Mouse (Mus musculus) C2C12 (cell line): ENCODE data around the gene Wscd2. TPM values are rescaled to one million over a fixed set of nuclear protein-coding genes. Genes with fewer than 3 reads are reported as not detected.

ENCODE experiments used
- H3K27me3 ChIP-seq: one replicate; pipeline ENCODE4 v1.6.1; 2011; ENCODE audit not compliant: control insufficient read depth, insufficient read depth, insufficient read length
- H3K36me3 ChIP-seq: one replicate; pipeline ENCODE4 v1.6.1; 2011; ENCODE audit not compliant: control insufficient read depth, insufficient read depth
- H3K4me3 ChIP-seq: one replicate; pipeline ENCODE4 v1.5.1; 2011; ENCODE audit warnings: mild to moderate bottlenecking, control low read depth; ENCODE audit not compliant: poor library complexity, insufficient read depth, severe bottlenecking
- H3K79me2 ChIP-seq: one replicate; pipeline ENCODE4 v1.6.1; 2011; ENCODE audit not compliant: control insufficient read depth, insufficient read depth
- H3K79me3 ChIP-seq: one replicate; pipeline ENCODE4 v1.6.1; 2011; ENCODE audit warnings: low read depth, control low read depth
- H3ac ChIP-seq: one replicate; pipeline ENCODE3; 2011; ENCODE audit warnings: low read depth; ENCODE audit not compliant: control insufficient read depth, insufficient read length
- CEBPB ChIP-seq: IDR thresholded peaks from one replicate; pipeline ENCODE4 v1.6.1; 2011; ENCODE audit warnings: low read depth, mild to moderate bottlenecking, control low read depth, moderate library complexity
- CTCF ChIP-seq: IDR thresholded peaks from one replicate; pipeline ENCODE4 v1.5.1; 2011; ENCODE audit not compliant: control insufficient read depth, insufficient read depth, insufficient read length
- FOSL1 ChIP-seq: IDR thresholded peaks from one replicate; pipeline ENCODE4 v1.8.0; 2011; ENCODE audit warnings: mild to moderate bottlenecking, low read length; ENCODE audit not compliant: poor library complexity, insufficient read depth, severe bottlenecking
- MAX ChIP-seq: IDR thresholded peaks from one replicate; pipeline ENCODE4 v1.6.1; 2011; ENCODE audit warnings: mild to moderate bottlenecking, control low read depth
- MYOD1 ChIP-seq: IDR thresholded peaks from one replicate; pipeline ENCODE4 v1.6.1; 2011; ENCODE audit warnings: low read depth; ENCODE audit not compliant: control insufficient read depth, insufficient read length
- MYOG ChIP-seq: IDR thresholded peaks from one replicate; pipeline ENCODE4 v1.6.1; 2011; ENCODE audit not compliant: control insufficient read depth, insufficient read length; ENCODE audit errors: extremely low read depth
- USF1 ChIP-seq: IDR thresholded peaks from one replicate; pipeline ENCODE4 v1.6.1; 2011; ENCODE audit warnings: low read depth, mild to moderate bottlenecking, control low read depth, moderate library complexity
- polyA plus RNA-seq: library from polyadenylated mRNA; unstranded; fragments of >200 nt; fragmentation: generic; extraction: Trizol; gene quantifications from one replicate; pipeline ENCODE4 v1.2.1, GENCODE M21; 2012; ENCODE audit warnings: missing spikeins

Gene Wscd2
- polyA plus RNA-seq, 1 experiment, result not detected

DNA sequence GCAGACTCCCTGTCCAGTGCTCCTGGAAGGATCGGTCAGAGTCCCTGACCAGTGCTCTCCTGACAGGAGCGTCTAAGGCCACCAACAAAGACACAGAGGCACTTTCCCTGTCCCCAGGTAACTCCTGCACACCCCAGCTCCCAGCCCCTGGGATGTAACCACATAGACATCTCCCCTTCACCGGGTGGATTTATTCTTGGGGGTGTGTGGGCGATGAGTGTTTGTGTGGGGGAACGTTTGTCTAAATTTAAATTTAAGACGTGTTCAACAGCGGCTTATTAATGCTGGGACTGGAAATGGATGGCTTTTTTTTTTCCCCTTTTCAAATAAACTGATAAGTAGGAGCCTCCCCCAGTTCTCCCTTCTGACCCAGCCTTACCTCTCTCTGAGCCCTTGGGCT lies 49.7 kb downstream of the Wscd2 start:
- Histone ChIP-seq H3K79me3 (no peaks in the 10 kb centered on the region), H3K27me3 (peaks cover 62% of the 10 kb centered on the region)

DNA sequence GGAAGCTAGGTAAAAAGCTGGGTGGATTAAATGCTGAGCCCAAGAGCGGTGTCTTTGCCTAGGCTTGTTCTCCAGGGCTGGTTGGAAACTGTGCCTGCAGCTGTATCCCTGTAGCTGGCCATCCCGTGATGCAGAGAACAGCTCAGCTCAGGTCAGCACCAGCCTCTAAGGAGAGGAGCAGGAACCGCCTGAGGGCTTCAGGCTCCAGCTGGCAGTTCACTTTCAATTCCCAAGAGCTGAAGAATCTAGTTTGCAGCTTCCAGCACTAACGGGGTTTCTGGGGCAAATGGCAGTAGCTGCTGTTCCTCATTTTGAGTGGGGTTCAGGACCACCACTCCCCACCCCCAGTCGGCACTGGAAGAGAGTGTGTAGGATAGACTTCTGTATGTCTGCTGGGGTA lies 51.1 kb downstream of the Wscd2 start:
- H3K79me2 ChIP-seq, result no peaks in the 10 kb centered on the region
- H3ac ChIP-seq, result no peak overlapping the region
- H3K79me3 ChIP-seq, result no peaks in the 10 kb centered on the region
- H3K27me3 ChIP-seq, result peaks cover 64% of the 10 kb centered on the region
- TF ChIP-seq MYOG, result no peak
- no peak for TF ChIP-seq MAX
- no peak overlapping the region for H3K4me3 ChIP-seq
- H3K36me3 ChIP-seq, result no peaks in the 10 kb centered on the region

More for the DNA sequence above, 49.7 kb downstream of the Wscd2 start:
- H3K79me2 ChIP-seq, result no peaks in the 10 kb centered on the region
- TF ChIP-seq CEBPB, result no peak
- H3ac ChIP-seq, result no peak overlapping the region
- H3K4me3 ChIP-seq, result no peak overlapping the region
- H3K36me3 ChIP-seq, result no peaks in the 10 kb centered on the region

DNA sequence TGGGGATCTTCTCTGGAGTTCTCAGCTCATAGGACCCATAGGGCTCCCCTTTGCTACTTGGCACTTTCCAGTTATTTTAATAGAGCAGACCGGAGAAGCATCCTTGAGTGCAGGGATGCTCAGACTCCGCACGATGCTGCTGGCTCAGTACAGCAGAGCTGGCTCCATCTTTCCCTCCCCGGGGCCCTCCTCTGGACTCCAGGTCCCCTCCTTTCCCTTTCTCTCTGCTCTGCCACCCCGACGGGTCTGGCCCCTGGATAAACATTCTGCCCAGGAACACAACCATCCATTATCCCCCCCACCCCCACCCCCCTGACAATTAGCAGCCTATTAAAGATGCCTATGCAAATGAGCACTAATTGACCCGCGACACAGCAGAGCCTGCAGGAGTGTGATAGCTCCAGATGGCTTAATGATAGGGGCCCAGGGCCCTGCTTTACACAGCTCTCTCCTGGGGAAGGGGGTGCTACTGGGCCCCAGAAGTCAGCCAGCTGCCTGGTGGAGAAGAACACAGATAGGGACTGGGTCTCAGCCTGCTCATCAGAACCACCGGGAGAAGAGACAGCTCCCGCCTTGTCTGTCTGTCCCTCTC lies 52.8 kb downstream of the Wscd2 start:
- Histone ChIP-seq H3K36me3 (no peaks in the 10 kb centered on the region), H3ac (no peak overlapping the region), H3K79me3 (no peaks in the 10 kb centered on the region), H3K27me3 (peaks cover 49% of the 10 kb centered on the region), H3K4me3 (no peak overlapping the region), H3K79me2 (no peaks in the 10 kb centered on the region)
- no peak for TF ChIP-seq CTCF
- no peak for TF ChIP-seq MYOD1
- TF ChIP-seq FOSL1, result no peak
- no peak for TF ChIP-seq USF1
- TF ChIP-seq MAX, result no peak
- no peak for TF ChIP-seq CEBPB
- TF ChIP-seq MYOG, result no peak

DNA sequence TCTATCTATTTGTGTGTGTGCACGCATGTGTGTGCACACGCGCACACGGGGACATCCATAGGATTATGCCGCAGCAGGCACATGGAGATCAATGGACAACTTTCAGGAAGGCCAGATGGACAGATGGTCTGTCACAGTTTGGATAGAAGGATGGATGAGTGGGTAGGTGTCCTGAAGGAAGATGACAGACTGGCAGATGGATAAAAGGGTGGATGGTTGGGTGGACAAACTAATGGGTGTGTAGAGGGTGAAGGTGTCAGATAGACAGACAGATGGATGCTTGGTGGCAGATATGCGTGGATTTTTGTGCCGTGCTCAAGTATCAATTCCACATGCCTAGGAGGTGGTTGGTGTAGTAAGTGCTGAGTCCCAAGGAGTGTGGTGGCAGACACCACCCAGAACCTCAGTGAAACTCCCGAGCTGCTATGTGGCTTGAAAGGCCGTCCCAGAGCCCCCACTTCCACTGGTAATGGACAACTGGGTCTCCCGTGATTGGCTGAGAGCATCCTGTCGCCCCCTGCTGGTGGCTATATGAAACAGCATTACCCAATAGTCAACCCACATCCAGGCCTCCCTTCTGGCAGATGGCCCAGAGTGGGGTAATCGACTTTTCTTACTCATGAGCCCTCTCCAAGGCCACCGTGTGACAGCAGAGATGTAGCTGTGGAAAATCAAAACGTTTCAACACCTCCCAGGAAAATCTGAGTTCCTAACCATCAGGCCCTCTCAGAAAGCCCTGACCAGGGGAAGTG lies 58.0 kb downstream of the Wscd2 start:
- H3K79me3 ChIP-seq, result no peaks in the 10 kb centered on the region
- H3K36me3 ChIP-seq, result no peaks in the 10 kb centered on the region
- no peak overlapping the region for H3ac ChIP-seq
- TF ChIP-seq MYOG (no peak), FOSL1 (no peak), USF1 (no peak), MAX (no peak), CTCF (no peak), MYOD1 (no peak), CEBPB (no peak)
- H3K79me2 ChIP-seq, result no peaks in the 10 kb centered on the region
- peaks cover 34% of the 10 kb centered on the region for H3K27me3 ChIP-seq
- H3K4me3 ChIP-seq, result no peak overlapping the region

DNA sequence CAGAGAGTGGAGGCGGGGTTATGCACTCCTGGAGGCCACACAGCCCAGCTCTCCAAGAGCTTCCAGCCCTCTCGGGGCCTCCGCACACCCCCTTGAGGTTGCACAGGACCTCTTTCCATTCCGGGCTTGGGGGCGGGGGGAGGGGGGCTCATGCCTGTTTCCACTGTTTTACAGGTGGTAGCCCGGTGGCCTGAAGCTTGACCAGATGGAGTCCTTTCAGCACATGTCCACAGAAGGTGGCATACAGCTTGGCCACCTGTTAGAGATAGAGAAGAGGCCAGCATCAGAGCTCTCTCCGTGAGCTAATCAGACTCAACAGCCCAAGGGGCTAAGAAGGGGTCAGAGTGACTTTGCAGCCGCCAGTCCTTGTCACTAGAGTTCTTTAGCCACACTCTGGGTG lies 60.1 kb downstream of the Wscd2 start:
- H3K79me2 ChIP-seq, result no peaks in the 10 kb centered on the region
- H3K79me3 ChIP-seq, result no peaks in the 10 kb centered on the region
- no peak overlapping the region for H3ac ChIP-seq
- TF ChIP-seq CEBPB, result no peak
- TF ChIP-seq MAX, result no peak
- TF ChIP-seq CTCF, result no peak
- TF ChIP-seq USF1, result no peak
- TF ChIP-seq FOSL1, result no peak
- no peak for TF ChIP-seq MYOG
- TF ChIP-seq MYOD1, result no peak
- no peaks in the 10 kb centered on the region for H3K36me3 ChIP-seq
- no peak overlapping the region for H3K4me3 ChIP-seq
- H3K27me3 ChIP-seq, result peaks cover 34% of the 10 kb centered on the region

DNA sequence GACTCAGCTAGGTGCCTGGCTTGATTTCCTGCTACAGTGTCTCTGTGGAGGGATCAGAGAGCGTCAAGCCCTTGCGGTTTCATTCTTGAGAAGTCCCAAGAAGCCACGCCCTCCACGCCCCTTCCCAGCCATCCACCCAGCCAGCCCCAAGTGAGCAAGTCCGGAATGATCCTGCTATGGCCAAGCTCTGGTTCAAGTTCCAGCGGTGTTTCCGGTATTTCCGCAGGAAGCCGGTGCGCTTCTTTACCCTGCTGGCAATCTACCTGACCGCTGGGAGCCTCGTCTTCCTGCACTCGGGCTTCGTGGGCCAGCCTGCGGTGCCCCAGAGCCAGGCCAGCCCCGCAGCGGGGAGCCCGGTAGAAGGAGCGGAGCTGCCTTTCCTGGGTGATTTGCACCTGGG lies 60.6 kb downstream of the Wscd2 start:
- Histone ChIP-seq H3K79me3 (no peaks in the 10 kb centered on the region), H3K36me3 (no peaks in the 10 kb centered on the region), H3ac (no peak overlapping the region), H3K27me3 (peaks cover 35% of the 10 kb centered on the region), H3K79me2 (no peaks in the 10 kb centered on the region), H3K4me3 (no peak overlapping the region)
- TF ChIP-seq MYOD1 (no peak), MYOG (no peak), USF1 (no peak), FOSL1 (no peak)
